Mouse (Mus musculus): ENCODE data around the gene Hnrnph1. TPM values are rescaled to one million over a fixed set of nuclear protein-coding genes. Genes with fewer than 3 reads are reported as not detected.

Gene Hnrnph1
- polyA plus RNA-seq, 1 experiment = 74.9 TPM

DNA sequence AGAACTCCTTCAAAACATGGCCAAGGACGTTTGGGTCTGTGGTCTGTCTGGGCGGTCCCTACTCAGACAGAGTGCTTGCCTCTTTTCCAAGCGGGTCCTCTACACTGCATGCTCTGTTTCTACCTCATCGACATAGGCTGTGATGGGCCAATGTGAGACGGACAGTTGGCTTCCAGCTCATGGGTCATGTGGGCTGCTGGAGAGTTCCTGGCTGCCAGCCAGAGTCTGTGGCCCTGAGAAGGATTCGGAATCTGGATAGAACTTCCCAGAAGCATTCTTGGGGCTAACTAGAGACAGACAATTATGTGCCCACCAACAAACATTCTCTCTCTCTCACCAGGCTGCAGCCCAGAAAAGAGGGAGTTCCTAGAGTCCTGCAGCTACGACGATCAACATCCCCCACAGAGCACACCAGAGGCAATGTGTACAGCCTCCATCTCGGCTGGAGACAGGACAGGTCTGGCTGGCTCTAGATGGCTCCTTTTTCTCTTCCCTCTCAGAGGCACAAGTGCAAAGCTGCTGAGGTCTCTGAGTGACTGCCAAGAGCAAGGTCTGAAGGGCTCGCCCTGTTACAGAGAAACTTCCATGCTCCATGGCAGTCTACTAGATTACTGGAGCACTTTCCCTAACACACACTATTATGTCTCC, 26.7 kb downstream of the Hnrnph1 start:
- DNase-seq (ENCODE audit: low read depth) = no peak

DNA sequence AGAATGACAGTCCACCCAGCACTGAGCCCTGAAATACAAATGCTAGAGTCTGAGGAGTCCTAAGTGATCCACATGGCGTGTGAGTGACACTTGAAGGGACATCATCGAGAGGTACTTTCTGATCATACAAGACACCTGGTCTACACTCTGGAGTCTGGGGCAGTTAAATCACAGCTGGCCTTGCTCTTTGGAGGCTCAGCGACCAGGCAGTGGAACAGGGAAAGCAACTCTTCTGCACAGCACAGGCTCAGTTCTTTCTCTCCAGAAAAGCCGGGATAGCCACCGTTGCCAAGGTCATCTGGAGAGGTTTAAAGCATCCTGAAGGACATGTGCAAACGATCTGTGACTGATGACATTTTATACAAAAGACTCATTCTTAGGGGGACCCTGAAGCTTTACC, 30.4 kb downstream of the Hnrnph1 start:
- DNase-seq (ENCODE audit: low read depth) = no peak

DNA sequence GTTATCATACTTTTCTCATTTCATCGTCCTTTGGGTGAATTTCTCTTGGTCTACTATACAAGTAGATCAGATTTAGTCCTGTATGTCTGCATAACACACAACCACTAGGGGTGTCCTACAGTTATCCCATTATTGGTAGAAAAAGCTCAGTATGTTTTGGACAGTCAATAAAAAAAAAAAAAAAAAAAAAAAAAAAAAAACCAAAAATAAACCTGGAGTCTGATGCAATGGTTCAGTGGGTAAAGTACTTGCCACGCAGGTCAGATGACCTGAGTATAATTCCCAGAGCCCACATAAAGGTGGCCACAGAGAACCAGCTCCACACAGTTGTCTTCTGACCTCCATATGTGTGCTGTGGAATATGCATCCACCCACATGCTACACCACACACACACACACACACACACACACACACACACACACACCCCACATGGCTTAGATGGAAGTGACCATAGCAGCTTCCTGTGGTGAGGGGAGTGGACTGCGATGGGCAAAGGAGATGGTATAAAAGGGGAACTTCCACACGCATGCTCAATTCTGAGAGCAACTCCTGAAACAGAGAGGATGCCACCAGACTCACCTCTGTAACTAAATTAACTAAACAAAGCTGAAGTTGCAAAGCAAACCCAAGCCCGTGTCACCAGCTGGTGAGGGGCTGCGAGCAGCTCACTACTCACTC, 38.9 kb downstream of the Hnrnph1 start:
- no peak for DNase-seq (ENCODE audit: low read depth)

DNA sequence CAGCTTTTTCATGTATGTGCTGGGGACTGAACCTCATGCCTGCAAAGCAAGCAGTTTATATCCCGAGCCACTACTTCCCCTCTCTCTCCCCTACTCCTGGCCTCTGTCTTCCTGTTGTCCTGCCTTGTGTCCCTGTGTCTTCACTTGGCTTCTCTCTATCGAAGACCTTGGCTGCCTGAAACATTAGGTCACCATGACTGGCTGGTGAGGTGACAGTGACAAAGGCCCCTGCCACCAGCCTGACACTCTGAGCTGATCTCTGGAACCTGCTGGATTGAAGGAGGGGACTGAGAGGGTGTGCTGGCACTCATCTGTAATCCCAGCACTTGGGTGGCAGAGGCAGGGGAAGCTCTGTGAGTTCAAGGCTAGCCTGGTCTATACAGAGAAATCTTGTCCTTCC, 41.1 kb downstream of the Hnrnph1 start:
- DNase-seq (ENCODE audit: low read depth) = no peak

DNA sequence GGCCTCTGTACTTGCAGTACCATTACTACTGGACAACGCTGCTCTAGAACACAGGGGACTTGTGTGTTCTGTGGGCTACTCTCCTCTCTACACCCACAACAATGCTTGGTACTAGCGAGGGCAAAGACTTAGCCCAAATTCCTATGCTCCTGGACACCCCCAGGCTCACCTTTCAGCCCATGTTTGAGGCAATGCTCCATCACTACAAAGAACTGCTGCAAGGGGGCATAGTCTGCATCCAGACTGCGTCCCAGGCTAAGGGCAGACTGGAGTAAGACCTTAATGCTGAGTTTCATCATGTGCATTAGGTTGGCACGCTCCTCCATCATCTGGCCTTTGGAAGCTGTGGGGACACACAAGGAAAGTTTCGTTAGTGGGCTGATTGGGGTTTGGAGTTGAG, 44.7 kb downstream of the Hnrnph1 start:
- DNase-seq (ENCODE audit: low read depth) = no peak

DNA sequence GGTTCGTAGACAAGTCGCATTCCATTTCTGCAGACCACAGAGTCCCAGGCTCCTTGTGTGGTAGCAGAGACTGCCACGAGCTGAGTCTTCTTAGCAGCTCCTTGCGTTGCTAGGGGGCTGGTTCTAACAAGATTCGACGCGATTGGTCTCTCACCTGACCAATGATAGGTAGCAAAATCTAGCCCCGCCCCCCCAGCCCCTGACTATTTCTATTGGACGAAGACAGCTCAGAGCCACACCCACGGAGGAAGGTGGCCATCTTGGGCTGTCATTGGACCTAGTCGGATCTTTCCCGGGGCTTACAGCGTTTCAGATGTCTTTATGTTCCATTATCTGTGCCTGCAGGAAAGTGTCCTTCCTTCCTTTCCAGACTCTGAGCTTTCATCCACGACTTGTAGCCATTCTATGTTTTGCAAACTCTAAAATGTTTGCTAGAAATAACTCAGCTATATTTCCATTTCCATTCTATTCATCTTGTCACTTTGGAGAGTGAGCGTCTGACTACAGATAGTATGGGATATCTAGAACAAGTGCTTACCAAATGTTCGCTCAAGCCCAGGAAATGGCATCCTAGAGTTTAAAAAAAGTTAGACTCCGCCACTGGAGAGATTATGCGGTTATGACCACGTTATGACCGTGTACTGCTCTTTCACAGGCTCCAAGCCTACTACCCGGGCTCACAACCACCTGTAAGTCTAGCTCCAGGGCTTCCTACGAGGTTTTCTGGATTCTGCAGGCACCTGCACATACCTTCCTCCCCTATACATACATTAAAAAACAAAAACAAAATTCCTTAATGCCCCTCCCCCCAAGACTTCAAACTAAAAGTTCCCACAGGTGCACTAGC, 45.4 kb downstream of the Hnrnph1 start:
- no peak for DNase-seq (ENCODE audit: low read depth)

DNA sequence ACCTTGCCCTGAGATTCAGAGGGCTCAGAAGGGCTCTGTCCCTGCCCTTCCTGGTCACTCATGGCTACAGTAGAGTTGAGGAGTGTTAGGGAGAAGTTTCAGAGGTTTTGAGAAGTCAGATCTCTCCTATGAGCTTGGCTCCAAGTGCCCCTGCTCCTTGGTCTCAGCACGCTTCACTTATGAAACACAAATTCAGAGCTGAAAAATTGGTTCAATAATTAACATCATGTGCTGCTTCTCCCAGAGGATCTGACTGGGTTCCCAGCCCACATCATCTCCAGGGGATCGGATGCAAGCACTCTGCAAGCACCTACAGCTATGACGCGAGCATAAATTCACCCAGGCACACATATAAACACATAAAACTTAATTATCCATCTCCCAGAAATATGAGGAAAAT, 49.3 kb downstream of the Hnrnph1 start:
- no peak for DNase-seq (ENCODE audit: low read depth)

DNA sequence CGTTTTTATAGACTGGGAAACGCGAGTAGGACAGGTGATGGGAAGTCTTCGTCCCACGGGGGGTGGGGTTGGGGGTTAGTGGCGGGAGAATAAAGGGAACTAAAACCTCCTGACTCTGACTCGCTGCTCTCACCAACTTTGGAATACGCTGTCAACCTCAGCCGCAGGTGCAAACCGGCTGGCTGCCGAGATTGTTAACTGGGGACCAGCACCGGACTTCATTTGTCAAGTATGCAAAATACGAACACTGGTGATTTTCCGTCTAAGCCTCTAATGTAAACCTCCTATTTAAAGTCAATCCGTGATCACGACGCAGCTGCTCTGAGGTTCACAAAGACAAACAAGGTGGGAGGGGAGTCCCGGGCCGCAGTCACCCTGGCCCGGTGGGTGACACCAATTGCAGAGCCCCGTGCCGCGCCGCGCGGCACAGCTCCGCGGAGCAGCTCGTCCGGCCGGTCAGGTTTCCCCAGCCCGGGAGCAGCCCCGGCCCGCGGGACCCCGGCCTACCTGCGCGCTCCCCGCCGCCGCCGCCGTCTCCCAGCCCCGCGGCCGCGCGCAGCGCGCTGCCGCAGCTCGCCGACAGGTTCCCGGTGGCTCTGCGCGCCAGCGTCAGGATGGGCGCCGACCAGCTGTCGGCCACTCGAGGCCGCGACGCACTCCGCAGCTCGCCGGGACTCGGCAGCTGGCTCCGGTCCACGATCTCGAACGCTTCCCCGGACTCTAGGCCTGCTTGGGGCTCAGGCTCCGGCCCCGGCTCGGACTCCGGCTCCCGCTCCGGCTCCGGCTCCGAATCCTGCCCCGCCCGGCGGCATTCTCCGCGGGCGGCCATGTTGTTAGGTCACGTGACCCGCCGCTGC, 53.7 kb downstream of the Hnrnph1 start, which contains the start of gene Rufy1:
Gene Rufy1, minus strand, starts transcription at position 849 of the 857 bp plus-strand sequence.
- DNase-seq (ENCODE audit: low read depth) = no peak

DNA sequence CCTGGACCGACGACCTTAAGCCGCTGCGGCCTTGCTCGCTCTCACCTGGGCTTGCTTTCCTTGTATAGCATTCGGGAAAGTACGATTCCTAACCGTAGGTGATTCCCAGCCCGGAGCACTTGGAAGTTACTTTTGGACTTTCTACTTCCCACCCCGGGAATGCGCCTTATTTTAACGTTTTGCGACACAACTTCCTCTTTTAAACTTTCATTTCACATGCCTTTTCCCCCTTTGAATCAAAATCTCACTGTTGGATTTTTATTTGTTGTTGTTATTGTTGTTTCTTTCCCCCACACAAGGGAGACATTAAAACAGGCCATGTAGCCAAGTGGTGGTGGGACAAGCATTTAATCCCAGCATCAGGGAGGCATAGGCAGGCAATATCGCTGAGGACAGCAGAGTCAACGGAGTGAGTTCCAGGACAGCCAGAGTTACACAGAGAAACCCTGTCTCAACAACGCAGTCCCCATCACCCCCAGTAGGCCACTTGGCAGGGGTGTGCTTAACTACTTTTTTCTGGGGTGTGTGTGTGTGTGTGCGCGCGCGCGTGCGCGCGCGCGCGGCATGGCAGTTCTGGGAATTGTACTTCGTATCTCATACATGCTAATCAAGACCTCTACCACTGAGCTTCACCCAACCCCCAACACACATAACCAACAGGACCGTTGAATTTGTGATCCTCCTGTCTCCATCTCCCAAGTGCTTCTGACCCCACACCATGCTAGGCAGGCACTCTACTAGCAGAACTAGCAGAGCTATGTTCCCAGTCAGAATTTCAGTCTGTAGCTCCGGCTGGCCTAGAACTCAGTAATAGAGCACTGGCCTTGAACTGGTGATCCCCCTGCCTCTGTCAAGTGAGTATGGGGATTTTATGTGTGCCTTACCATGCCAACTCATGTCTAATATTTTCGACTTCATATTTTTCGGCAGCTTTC, 54.6 kb downstream of the Hnrnph1 start:
- DNase-seq (ENCODE audit: low read depth) = no peak

DNA sequence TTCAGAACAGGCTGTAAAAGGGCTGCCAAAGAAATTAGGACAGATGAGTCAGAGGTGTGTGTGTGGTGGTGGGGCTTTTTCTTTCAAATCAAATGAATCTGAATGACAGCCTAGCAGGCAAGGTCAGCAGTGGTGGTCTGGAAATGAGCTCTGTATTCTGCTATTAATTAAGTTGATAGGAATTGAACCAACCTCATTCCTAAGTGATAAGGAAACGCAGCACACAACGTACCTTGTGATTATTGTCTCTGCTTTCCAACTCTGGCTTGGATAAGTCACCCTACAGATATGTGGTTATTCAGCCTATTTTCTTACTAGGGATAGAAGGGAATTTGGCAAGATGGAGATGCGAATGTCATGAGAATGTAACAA, 55.3 kb downstream of the Hnrnph1 start:
- DNase-seq (ENCODE audit: low read depth) = no peak

DNA sequence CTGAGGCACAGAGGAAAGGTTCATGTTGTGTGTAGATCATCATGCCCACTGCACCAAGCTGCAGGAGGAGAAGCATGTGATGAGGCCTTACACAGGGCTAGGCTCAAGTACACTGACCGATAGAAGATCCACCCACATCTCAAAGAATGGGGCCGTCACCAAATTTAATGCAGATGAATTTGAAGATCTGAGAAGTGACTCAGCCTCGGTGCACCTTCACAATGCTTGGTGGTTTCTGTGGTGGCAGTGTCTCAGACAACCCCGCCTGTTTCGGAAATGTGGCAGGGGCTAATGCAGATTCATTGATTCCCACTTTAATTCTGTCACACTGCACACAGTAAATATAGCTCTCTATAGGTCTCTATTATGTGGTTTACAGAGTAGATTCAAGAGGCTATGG, 56.1 kb downstream of the Hnrnph1 start:
- no peak for DNase-seq (ENCODE audit: low read depth)

Other genes with a start within 250 kb of the Hnrnph1 start
- 73.4 and 78.5 TPM in 2 replicates for gene Tbc1d9b, start 245.6 kb upstream of the Hnrnph1 start, polyA plus RNA-seq (2012; rRNA removed)
- gene Mrnip, start 202.5 kb upstream of the Hnrnph1 start, polyA plus RNA-seq (2012; rRNA removed) = 10.7 and 12.5 TPM in 2 replicates
- 227 and 257 TPM in 2 replicates for gene Sqstm1, start 166.2 kb upstream of the Hnrnph1 start, polyA plus RNA-seq (2012; rRNA removed)
- 75.8 and 80.6 TPM in 2 replicates for gene Mgat4b, start 166.1 kb upstream of the Hnrnph1 start, polyA plus RNA-seq (2012; rRNA removed)
- 200 and 350 TPM in 2 replicates for gene Ltc4s, start 138.4 kb upstream of the Hnrnph1 start, polyA plus RNA-seq (2012; rRNA removed)
- 12.0 and 15.5 TPM in 2 replicates for gene Maml1, start 84.7 kb upstream of the Hnrnph1 start, polyA plus RNA-seq (2012; rRNA removed)
- gene Canx, start 51.3 kb upstream of the Hnrnph1 start, polyA plus RNA-seq (2012; rRNA removed) = 93.4 and 169 TPM in 2 replicates
- gene Cby3, start 22.5 kb upstream of the Hnrnph1 start, polyA plus RNA-seq (2012; rRNA removed) = 9.1 and 12.5 TPM in 2 replicates
- 25.9 and 27.8 TPM in 2 replicates for gene Rufy1, start 54.1 kb downstream of the Hnrnph1 start, polyA plus RNA-seq (2012; rRNA removed)
- 44.4 and 52.1 TPM in 2 replicates for gene Adamts2, start 225.1 kb downstream of the Hnrnph1 start, polyA plus RNA-seq (2012; rRNA removed)